Mouse (Mus musculus) midbrain, embryonic 14.5 days (tissue): ENCODE results near the gene Xrcc5. TPM values are rescaled to one million over a fixed set of nuclear protein-coding genes. Genes with fewer than 3 reads are reported as not detected.

Source experiments
- ATAC-seq: fragments of 200-750 bp; cut with Nextera tagmentation; 2 replicates; pipeline ENCODE4 v1.8.0; 2017; ENCODE audit warnings: moderate number of reproducible peaks, moderate library complexity; ENCODE audit not compliant: low FRiP score, low TSS enrichment
- DNase-seq: peaks from one replicate; pipeline ENCODE4 v3.0.0-alpha.2; 2015
- H3K27ac ChIP-seq: fragments of 300-500 bp; sonication (generic); replicated peaks from 2 replicates; pipeline ENCODE4 v1.5.1; 2014; ENCODE audit warnings: mild to moderate bottlenecking, low read depth, low read length, moderate library complexity
- H3K27me3 ChIP-seq: fragments of 300-500 bp; sonication (generic); 2 replicates; pipeline ENCODE4 v1.6.1; 2014; ENCODE audit warnings: low read length, control low read depth, mixed read lengths; ENCODE audit not compliant: control insufficient read depth, insufficient read depth
- H3K36me3 ChIP-seq: fragments of 300-500 bp; sonication (generic); 2 replicates; pipeline ENCODE4 v1.6.1; 2014; ENCODE audit warnings: low read length, control low read depth; ENCODE audit not compliant: control insufficient read depth, insufficient read depth
- H3K4me1 ChIP-seq: fragments of 300-500 bp; sonication (generic); 2 replicates; pipeline ENCODE4 v1.6.1; 2014; ENCODE audit warnings: mild to moderate bottlenecking, antibody characterized with exemption, low read length, control low read depth; ENCODE audit not compliant: control insufficient read depth, insufficient read depth
- H3K4me2 ChIP-seq: fragments of 300-500 bp; sonication (generic); 2 replicates; pipeline ENCODE4 v1.6.1; 2014; ENCODE audit warnings: mild to moderate bottlenecking, low read length, moderate library complexity
- H3K4me3 ChIP-seq: fragments of 300-500 bp; sonication (generic); replicated peaks from 2 replicates; pipeline ENCODE4 v1.5.1; 2014; ENCODE audit warnings: low read depth, low read length
- H3K9ac ChIP-seq: fragments of 300-500 bp; sonication (generic); replicated peaks from 2 replicates; pipeline ENCODE4 v1.6.1; 2014; ENCODE audit warnings: mild to moderate bottlenecking, low read length, moderate library complexity
- H3K9me3 ChIP-seq: fragments of 300-500 bp; sonication (generic); 2 replicates; pipeline ENCODE4 v1.6.1; 2016; ENCODE audit warnings: low read length, control low read depth, mixed read lengths; ENCODE audit not compliant: control insufficient read depth
- WGBS: fragments of 180-500 bp; shearing (Covaris S2); extraction: QIAGEN DNeasy Blood & Tissue Kit; methylation state at CpG from one replicate; pipeline ENCODE4 v1.1.7; 2014; 5-methylcytosine and 5-hydroxymethylcytosine counted together
- polyA plus RNA-seq: library from polyadenylated mRNA; unstranded; fragments of >200 nt; fragmentation: Nextera tagmentation; extraction: Ambion mirVana; gene quantifications from 2 replicates; pipeline ENCODE4 v1.2.1, GENCODE M21; 2014

The Xrcc5 gene
- polyA plus RNA-seq, 1 experiment from 2014 or later = 21.9 TPM

DNA sequence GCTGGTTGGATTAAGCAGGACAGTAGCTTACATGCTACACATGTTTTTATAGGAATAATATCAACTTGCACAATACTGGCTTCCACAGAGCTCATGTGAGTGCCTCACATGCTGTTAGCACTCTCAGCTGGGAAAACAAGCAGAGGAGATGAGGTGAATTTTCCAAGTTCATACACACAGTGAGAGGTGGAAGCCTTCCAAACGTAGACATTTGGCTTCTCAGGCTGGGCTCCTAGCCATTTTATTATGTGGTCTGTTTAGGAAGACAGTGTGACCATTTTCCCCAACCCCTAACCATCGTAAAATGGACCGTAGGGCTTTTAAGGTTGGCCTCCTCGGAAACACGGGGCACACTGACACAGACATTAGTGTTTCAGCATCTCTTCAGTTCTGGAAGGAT is 102.7 kb downstream of the Xrcc5 start:
- Histone ChIP-seq H3K36me3 (no peaks in the 10 kb centered on the region), H3K4me3 (no peak overlapping the region), H3K9ac (no peak overlapping the region), H3K4me1 (peaks cover 4% of the 10 kb centered on the region; the same call in 1 of the 2 replicates), H3K27me3 (no peaks in the 10 kb centered on the region), H3K9me3 (no peaks in the 10 kb centered on the region), H3K27ac (no peak overlapping the region), H3K4me2 (no peak overlapping the region)
- DNase-seq (no peak), ATAC-seq (no peak)
- 91% methylated on average over 5 of the region's 5 CpGs for WGBS

DNA sequence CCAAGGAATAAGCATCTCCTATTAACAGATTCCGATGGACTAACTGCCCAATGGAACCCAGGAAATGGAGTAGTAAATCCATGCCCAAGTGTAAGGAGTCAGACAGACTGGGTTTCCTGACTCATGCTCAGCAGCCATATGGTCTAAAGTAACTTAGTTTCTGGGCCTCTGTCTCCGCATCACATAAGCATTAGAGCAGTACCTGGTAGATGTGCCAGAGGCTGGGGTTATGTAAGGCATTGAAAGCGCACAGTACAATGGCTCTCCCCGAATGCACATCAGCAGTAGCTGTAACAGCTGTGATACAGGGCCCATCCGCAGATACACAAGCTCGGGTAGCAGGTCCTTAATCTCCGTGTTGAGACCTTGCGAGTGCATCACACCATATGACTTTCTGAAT is 103.9 kb downstream of the Xrcc5 start:
- Histone ChIP-seq H3K9ac (no peak overlapping the region), H3K27ac (no peak overlapping the region), H3K9me3 (no peaks in the 10 kb centered on the region), H3K27me3 (no peaks in the 10 kb centered on the region), H3K4me3 (no peak overlapping the region), H3K36me3 (no peaks in the 10 kb centered on the region), H3K4me1 (peaks cover 5% of the 10 kb centered on the region; the same call in 1 of the 2 replicates), H3K4me2 (no peak overlapping the region)
- DNase-seq (no peak), ATAC-seq (no peak)
- 92% methylated on average over 8 of the region's 8 CpGs for WGBS

DNA sequence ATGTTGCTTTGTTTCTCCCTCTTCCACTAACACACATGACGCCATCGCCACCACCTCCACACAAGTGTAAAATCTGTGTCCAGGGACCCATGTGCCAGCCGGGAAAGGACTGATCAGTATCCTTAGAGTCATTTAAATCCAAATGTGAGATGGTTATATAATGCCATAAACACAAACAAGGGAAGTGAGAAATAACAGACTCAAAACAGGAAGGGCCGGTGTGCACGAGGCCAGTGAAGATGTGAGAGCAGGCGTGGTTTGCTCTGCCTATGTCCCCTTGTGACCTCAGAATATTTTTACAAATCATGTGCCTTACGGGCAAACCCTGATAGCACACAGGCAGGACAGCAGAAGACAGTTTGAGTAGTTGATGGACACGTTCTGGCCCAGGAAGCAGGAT is 106.0 kb downstream of the Xrcc5 start:
- Histone ChIP-seq H3K36me3 (no peaks in the 10 kb centered on the region), H3K4me2 (no peak overlapping the region), H3K4me1 (peaks cover 5% of the 10 kb centered on the region; the same call in 1 of the 2 replicates), H3K27me3 (no peaks in the 10 kb centered on the region), H3K9me3 (no peaks in the 10 kb centered on the region), H3K27ac (no peak overlapping the region), H3K4me3 (no peak overlapping the region), H3K9ac (no peak overlapping the region)
- no peak for DNase-seq
- WGBS = 90% methylated on average over 8 of the region's 8 CpGs
- ATAC-seq = no peak

DNA sequence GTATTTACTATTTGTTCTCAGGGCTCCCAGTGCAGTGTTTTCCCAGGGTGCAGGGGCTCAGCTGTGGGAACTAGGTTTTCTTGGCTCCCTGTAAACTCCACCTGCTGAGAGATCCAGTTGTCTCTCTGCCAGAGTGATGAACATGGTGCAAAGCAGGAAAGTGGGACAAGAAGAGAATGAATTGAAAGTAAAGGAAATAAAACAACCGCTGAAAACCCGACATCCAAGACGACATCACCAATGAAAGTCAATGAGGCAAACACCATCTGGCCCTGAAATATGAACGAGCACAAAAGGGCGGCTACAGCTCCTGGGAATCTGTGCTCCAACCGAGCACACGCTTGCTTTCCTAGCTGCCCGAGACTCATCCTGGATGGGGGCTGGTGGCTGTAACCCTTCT is 106.9 kb downstream of the Xrcc5 start:
- ATAC-seq (no peak), DNase-seq (peak; percentile 20)
- H3K4me2 ChIP-seq = no peak overlapping the region
- no peak overlapping the region for H3K9ac ChIP-seq
- WGBS = 40% methylated on average over 8 of the region's 8 CpGs
- H3K36me3 ChIP-seq = no peaks in the 10 kb centered on the region
- H3K4me3 ChIP-seq = no peak overlapping the region
- H3K27me3 ChIP-seq = no peaks in the 10 kb centered on the region
- H3K9me3 ChIP-seq = no peaks in the 10 kb centered on the region
- no peak overlapping the region for H3K27ac ChIP-seq
- peaks cover 8% of the 10 kb centered on the region; the same call in 1 of the 2 replicates for H3K4me1 ChIP-seq

DNA sequence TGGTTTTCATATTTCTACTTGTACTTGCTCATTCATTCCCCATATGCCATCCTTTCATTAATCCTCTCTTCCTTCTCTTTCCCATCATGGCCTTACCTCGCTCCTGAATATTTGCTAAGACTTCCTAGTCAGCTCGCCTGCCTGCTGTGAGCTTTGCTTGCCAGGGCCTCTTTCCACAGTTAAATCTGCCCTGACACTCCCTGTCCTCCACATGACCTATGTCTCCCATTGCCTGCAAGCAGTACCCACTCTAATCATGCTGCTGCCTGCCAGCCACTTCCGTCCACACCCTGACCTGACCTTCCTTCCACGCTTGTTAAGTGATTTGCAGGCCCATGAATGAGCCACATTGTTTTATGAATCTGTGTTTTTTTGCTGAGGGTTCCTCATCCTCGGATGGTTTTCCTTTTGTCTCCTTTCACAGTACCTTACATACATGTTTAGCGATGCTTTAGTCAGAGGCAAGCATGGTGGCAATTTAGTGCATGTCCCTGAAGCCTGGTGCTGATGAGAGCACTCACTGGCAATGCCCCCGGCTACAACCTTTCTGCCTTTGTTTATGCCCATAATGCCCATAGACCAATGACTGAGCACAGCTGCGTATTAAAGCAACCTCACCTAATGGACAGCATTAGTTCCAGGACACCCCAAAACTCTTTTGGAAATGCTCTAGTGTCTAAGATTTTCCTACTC is 107.5 kb downstream of the Xrcc5 start:
- no peak for ATAC-seq
- Histone ChIP-seq H3K4me2 (no peak overlapping the region), H3K4me3 (no peak overlapping the region), H3K27me3 (no peaks in the 10 kb centered on the region), H3K9me3 (no peaks in the 10 kb centered on the region), H3K27ac (no peak overlapping the region), H3K4me1 (peaks cover 9% of the 10 kb centered on the region; the same call in 1 of the 2 replicates), H3K36me3 (no peaks in the 10 kb centered on the region), H3K9ac (no peak overlapping the region; the same call in 1 of the 2 replicates)
- 27% methylated on average over 8 of the region's 8 CpGs for WGBS
- DNase-seq = peak; percentile 22

DNA sequence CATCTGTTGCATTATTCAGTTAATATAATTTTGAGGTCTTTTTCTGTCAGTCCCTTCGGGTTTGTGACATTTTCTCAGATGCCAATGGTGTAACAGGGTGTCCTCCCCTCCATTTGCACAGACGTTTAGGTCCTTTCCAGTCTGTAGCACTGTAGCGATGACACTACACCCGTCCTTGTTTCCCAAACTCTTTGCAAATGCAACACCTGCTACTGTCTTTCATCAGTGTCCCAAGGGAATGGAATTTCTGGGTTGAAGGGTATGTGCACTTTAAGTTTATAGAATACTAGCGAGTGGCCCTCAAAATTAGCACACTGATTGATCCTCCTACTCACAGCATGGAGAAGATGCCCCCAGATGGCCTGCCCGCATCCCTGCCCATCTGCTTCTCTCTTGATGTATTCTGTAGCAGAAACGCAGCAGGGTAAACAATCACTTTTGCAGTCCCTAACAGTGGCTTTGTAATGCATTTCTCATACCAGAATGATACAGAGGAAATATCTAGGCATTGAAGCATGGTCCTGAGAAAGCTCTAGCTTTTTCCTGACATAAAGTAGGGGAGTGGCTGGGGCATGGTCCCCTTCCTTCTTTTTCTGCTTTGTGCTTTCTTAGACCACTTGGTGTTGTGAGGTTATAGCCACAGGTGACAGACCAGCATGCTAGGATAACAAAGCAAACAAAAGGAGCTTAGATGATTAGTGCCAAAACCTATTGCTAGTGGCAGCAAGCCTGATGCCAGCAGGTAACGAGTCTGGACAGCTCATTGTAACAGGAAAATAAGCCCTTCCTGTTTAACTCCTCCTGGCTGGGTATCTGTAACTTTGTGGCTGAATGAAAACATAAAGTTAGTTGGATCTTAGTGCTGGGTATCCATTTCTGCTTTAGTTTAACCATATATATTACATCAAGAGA is 111.8 kb downstream of the Xrcc5 start:
- no peaks in the 10 kb centered on the region for H3K36me3 ChIP-seq
- H3K9ac ChIP-seq = no peak overlapping the region
- ATAC-seq (no peak), DNase-seq (peak; percentile 11)
- H3K9me3 ChIP-seq = no peaks in the 10 kb centered on the region
- H3K4me1 ChIP-seq = peaks cover 9% of the 10 kb centered on the region; the same call in 1 of the 2 replicates
- no peaks in the 10 kb centered on the region for H3K27me3 ChIP-seq
- 57% methylated on average over 8 of the region's 8 CpGs for WGBS
- H3K27ac ChIP-seq = no peak overlapping the region
- H3K4me2 ChIP-seq = no peak overlapping the region
- H3K4me3 ChIP-seq = no peak overlapping the region

DNA sequence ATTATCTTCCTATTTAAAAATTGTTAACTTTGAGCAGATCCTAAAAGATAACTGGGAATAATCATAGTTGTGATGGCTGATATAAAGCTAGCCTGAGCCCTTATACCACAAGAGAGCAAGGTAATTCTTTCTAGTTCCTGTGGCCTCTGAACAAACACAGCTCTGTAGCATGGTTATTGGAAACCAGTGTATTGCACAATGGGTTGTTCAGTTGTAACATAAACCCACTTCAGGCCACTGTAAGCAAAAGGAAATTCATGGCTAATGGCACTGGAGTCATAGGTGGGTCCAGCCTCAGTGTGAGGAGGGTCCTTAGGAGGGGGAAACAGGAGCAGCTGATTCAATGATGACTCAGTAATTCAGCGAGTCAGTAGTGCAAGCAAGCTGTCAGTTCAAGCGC is 113.0 kb downstream of the Xrcc5 start:
- no peak overlapping the region for H3K4me2 ChIP-seq
- no peak overlapping the region for H3K4me3 ChIP-seq
- H3K9ac ChIP-seq = no peak overlapping the region
- no peaks in the 10 kb centered on the region for H3K27me3 ChIP-seq
- no peaks in the 10 kb centered on the region for H3K36me3 ChIP-seq
- ATAC-seq = no peak
- no peak overlapping the region for H3K27ac ChIP-seq
- H3K4me1 ChIP-seq = peaks cover 4% of the 10 kb centered on the region; the same call in 1 of the 2 replicates
- 50% methylated on average over 2 of the region's 2 CpGs for WGBS
- no peak for DNase-seq
- H3K9me3 ChIP-seq = no peaks in the 10 kb centered on the region

GRCm38 (mm10) chr1:72422121-72422520 is 114.9 kb downstream of the Xrcc5 start:
- H3K4me1 ChIP-seq = peaks cover 4% of the 10 kb centered on the region; the same call in 1 of the 2 replicates
- no peak for DNase-seq
- no peaks in the 10 kb centered on the region for H3K9me3 ChIP-seq
- H3K27me3 ChIP-seq = no peaks in the 10 kb centered on the region
- no peak for ATAC-seq
- H3K27ac ChIP-seq = no peak overlapping the region
- WGBS = 92% methylated on average over 4 of the region's 4 CpGs
- H3K4me2 ChIP-seq = no peak overlapping the region
- no peak overlapping the region for H3K9ac ChIP-seq
- H3K36me3 ChIP-seq = no peaks in the 10 kb centered on the region
- H3K4me3 ChIP-seq = no peak overlapping the region
